Mouse (Mus musculus) megakaryocyte progenitor cell, adult 5-6 weeks (primary cell): ENCODE data around the gene Tmem30a. TPM values are rescaled to one million over a fixed set of nuclear protein-coding genes. Genes with fewer than 3 reads are reported as not detected.

Experiments
- ATAC-seq: replicated peaks from 2 replicates; pipeline ENCODE4 v1.8.0; 2016; ENCODE audit warnings: mild to moderate bottlenecking, moderate TSS enrichment, inconsistent platforms; ENCODE audit not compliant: poor library complexity
- total RNA-seq, 2 experiments: library from RNA; stranded (forward) in 1 of 2; stranded (reverse) in 1 of 2; fragments of 157-497, 149-512 nt in 1 of 2; fragments of 200-1000 nt in 1 of 2; gene quantifications; 2 replicates each; pipeline versions ENCODE4 v1.2.3 to v1.2.4; 2015 to 2017

The Tmem30a gene
- total RNA-seq, 2 experiments from 2014 or later: 77.2 to 78.9 TPM

DNA sequence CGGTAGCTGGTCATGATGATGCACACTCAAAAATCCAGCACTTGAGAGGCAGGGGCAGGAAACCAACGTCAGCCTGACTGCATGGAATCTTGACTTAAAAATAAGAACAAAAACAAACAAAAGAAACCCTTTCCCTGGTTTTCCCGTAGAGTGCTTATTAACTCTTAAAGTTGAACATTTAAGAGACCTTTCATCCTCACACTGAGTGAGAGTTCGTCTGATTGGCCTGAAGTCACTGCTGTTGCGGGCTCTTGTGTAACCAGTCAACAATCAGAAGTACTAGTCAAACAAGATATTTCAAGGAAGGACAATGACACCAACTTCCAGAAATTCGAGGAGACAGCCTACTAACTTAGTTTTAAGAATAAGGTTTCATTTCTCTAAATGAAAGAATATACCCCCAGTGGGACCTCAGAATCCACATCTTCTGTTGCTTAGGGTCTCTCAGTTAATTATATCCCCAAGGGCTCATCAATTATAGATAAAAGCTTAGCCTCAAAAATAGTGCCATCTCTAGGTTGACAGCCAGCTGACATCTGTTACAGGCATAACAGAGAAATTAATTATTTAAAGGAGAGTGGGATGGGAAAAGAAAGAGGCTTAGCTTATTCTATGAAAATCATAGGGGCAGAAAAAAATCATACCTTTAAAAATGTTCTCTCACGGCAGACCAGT lies 3.3 kb upstream of the Tmem30a start:
- ATAC-seq: no peak

DNA sequence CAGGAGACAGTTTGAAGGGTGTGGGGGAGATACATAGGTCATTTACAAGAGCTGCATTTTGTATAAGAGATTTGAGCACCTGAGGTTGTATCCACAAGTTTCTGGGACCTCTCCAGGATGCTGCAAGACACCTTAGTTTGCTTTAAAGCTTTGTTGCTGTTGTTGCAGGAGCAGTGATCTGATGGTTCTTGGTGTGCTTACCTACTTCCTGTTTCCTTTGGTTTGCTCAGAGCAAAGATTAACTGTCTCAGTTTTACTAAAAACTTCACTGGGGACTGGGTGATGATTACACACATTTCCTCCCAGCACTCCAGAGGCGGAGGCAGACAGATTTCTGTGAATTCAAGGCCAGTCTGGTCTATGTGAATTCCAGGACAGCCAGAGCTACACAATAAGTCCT lies 1.8 kb upstream of the Tmem30a start:
- peak; percentile 36 for ATAC-seq

DNA sequence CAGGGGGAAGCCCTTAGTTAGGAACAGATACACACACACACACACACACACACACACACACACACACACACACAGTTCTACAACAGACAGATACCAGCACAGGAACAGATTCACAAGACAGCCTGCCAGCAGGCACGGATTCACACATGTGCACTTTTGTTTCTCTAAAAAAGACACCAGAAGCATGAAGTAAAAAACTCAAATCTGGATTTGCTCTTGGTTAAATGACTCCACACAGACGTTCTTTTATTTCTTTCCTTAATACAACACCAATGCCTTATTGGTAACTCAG lies 7.6 kb downstream of the Tmem30a start:
- ATAC-seq: no peak

DNA sequence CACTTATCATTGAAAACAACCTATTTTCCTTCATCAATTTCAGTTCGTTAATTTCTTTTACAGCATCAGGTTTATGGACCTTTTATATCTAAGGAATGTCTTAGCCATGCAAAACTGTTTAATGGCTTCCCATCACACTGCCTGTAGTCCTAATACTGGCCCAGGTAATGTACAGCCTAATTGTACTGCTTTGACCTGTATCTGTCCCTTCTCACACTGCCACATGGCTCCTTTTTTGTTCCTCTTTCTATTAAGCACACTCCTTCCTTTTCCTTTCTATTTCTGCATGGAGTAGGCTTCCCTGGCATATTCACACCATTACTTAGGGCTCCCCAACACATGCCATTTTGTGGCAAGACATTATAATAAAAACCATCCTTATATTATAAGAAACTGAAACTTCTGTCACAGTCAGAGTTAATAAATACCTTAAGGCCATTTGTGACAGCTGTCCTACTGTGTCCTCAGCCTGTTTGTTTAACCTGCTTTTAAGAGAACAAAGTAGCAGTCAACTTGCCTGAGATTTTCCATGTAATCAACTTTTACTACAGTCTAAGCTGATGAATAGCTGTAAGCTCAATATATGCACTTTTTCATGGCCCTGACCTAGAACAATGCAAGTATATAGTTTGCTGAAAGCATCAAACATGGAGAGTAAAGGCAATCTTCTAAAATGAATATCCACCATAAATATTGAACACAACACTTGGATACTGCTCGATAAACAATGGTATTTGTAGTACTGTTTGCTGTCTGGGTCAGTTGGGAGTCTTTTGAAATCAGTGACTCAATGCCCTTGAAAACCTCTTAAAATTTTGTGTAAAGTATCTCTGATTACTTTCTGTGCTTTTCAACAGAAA lies 8.1 kb downstream of the Tmem30a start:
- ATAC-seq: peak; percentile 70

DNA sequence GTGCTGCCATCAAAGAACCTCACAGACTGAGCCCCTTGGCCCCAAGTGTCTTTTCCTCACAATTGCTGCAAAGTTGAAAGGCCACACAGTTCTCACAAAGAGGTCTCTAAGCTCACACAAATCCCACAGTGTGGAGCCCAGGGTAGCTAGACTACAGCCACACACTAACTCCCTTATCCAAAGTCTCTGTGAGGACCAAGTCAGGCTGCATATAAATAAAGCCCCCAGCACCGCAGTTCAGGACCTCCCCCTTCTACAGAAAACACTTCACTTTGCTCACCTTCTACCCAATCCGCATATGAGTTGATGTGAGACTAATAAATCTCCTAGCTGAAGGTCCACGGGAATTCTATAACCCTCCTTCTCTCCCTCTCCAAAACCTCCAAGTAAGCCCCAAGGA lies 8.9 kb downstream of the Tmem30a start:
- no peak for ATAC-seq

DNA sequence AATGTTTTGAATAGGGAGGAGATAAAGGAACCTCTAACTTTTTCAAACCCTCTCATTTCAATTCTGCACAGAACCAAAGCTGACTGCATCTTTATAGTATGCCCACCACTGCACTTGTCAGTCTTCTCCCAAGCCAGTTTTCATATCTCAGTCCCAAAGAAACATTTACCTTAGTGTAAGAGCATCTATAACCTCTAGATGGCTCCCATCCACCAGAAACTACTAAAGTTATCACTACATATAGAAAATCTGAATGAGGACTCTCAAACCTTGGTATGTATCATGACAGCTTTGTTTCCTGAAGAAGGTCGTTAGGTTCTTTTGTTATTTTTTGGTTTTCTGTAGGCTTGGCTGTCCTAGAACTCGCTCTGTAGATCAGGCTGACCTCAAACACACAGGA lies 14.0 kb downstream of the Tmem30a start:
- peak; percentile 72 for ATAC-seq

DNA sequence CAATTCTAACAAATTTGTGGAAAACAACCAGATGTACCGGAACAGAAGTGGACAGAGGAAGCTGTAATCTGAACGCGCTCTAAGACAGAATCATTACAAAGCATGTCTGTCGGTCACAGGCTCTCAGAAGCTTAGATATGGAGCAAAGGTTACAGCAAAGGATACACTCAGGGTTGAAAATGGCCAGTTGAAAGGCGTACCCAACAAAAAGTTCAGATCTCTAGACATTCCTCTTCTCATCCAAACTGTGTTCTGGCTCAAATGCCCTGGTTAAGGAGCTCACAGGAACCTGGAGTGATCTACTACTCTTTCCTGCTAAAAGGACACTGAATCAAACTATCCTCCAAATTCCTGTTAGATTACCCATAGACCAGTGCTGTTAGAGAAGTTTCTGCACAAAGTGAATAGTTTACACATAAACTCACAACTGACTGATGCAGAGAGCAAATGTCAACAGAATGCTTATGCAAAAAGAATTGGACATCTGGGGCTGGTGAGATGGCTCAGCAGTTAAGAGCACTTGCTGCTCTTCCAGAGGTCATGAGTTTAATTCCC lies 26.2 kb downstream of the Tmem30a start:
- ATAC-seq: no peak

DNA sequence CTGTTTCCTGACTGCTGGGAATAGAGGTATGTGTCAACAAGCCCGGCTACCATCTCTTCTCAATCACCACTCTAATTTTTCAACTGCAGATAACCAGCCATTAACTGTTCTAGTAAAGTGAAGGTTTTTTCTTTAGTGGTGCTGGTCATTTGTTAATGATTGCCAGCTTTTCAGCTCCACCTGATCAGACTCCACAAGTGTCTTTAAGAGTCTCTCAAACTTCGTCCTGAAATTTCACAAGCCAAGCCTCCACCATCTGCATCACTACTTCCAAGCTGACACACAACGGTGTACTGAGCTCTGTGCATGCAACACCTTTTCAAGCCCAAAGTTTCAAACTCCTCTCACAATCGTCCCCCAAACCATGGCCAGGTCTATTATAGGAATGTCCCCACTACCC lies 28.0 kb downstream of the Tmem30a start:
- ATAC-seq: no peak

DNA sequence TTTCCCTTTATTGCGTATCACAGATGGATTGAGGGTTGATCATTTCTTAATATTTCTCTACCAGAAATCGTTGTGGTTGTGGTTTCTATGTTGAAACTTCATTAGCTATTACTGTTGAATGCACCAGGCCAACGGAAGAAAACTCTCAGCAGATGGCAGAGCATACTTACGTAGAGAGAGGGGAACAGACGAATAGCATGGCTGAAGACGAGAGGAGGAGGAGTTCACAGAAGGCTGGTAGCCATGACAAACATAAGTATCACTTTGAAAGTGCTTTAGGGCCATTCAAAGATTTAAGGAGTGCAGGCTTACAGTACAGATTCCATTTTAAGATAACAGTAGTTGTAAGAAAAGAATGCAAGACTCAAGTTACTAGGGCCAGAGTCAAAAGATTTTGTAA lies 30.8 kb downstream of the Tmem30a start:
- peak; percentile 65 for ATAC-seq

DNA sequence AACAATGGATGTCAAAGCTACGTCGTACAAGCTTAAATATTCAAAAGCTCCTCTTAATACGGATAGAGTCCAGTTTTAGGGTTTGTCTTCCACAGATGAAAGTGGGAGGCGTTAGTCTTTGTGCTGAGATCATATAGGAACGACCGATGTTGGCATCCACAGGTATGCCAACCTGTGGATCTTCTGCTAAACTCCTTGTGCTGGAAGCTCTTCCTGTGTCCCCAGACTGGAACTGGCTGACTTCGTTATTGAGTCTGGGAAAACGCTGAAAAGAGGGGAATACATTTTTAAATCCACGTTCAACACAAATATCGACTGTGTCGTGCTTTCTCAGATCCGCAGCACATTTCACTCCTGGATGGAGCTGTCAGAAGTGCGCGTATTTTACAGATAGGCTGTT lies 33.2 kb downstream of the Tmem30a start:
- peak; percentile 5; the same call in 1 of the 2 replicates for ATAC-seq

DNA sequence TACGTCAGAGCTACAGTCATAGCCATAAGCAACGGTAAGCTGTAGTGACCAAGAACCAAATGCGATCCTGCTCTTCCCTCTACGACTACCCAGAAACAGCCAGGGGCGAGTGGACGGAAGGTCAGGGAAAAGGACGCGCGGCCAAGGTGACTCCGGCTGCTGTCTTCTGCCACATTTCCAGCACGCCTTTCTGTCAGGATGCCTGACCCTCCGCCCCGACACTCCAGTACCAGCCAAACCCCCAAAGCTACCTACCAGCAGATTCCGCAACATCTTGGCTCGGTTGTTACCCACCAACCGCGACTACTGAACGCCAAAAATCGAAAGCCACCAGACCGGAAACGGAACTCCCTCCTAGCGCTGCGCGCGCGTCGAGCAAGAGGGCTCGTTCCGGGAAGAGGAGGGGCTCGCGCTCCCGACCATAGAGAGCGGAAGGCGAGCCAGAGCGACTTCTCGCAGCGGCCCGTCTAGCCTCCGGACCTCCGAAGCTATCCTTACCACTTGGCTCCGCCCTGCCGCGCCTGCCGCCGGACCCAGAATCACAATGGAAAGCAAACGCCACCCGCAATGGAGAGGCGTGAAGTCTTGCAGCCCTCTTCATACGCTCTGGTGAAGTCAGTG lies 33.8 kb downstream of the Tmem30a start, which contains the start of gene Cox7a2:
Gene Cox7a2, minus strand, starts transcription at position 494 of the 621 bp plus-strand sequence.
- peak; percentile 92 for ATAC-seq

DNA sequence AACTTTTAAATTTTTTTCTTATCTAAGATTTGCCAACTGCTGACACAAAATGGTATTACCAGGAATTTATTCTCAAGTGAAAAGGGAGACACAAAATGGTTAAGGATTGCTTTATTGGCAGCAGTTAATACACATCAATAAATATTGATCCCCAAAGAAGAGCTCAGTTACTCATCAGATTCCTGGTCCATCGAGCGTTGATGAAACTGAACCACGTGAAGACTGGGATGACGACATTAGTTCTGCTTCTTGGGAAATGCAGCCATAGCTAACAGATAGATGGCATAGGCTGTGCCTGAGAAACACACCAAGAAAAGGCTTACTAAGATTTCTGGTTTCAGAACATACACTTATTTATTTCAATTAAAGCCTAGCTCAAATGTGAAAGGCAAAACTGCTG lies 38.0 kb downstream of the Tmem30a start:
- ATAC-seq: no peak

DNA sequence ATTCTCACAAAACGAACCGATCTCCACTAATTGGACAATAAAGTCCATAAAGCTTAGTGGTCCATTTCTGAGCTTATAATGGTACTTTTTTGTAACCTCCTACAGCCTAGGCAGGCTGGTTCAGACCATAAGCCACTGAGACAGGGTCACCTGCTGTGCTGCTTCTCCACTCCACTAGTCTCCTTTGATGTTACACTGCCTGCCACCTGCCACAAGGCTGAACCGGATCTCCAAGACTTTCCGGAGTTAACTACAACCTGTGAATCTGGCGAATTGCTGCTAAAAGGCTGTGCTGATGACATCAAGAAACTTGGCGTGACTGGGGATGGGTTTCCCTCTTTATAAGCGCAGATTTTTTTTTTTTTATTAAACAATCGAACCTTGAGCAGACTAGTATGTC lies 41.5 kb downstream of the Tmem30a start:
- ATAC-seq: no peak

DNA sequence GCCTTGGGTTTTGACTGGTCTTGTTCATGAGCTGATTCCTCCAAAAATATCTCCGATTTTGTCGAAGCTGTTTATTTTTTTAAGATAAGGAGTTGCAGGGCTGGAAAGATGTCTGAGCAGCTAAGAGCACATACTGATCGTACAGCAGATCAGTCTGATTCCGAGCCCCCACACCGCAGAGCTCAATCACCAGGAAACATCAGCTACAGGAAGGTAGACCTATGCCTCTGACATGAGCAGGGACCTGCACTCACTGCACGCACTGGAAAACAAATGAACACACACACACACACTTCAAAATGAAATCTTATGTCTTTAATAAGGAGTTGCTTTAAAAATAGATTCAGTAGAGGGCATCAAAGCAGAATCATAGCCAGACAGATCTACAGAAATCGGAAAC lies 42.6 kb downstream of the Tmem30a start:
- ATAC-seq: peak; percentile 44

DNA sequence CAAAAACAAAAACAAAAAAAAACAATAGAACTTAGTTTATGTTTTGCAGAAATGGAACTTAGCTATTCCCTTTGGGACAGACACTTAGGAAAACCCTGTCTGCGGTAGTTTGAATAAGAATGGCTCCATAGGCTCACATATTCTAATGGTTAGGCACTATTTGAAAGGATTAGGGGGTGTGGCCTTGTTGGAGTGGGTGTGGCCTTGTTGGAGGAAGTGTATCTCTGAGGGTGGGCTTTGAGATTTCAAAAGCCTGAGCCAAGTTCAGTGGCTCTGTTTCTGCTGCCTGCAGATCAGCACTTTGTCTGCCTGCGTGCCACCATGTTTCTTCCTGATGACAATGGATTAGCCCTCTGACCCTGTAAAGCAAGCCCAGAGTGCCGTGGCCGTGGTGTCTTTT lies 48.3 kb downstream of the Tmem30a start:
- ATAC-seq: no peak

DNA sequence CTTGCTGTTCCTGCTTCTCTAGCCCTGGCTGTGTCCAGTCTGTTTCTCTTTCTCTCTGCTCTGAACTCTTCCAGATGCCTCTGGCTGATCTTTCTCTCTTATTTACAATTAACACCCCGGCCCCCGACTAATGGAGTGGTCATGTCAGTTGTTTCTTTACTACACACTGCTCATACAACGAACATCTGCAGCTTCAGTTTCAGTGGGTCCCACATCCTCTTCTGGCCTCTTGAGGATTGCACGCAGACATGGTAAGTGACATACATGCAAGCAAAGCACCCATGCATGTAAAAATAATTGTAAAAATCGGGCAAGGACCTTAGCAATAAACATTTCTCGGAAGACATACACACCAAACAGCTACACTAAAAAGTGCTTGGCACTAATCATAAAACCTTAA lies 57.7 kb downstream of the Tmem30a start:
- no peak for ATAC-seq

DNA sequence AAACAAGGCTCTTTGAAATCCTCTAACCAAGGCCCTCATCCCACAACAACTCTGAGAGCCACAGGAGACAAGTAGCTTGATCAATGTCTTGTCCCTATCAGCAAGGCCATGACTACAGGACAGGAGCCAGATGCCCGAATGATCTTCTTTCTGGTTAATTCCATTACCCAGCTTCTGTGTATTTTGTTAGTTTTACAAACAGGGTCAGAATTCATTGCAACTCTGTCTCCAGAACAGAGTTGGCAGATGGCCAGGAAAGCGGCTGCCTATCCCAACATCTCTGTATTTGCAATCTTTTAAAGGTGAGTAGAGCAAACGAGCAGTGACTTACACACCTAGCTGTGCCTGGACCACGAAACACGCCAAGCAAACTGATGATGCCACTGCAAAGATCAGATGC lies 63.0 kb downstream of the Tmem30a start:
- ATAC-seq: no peak

DNA sequence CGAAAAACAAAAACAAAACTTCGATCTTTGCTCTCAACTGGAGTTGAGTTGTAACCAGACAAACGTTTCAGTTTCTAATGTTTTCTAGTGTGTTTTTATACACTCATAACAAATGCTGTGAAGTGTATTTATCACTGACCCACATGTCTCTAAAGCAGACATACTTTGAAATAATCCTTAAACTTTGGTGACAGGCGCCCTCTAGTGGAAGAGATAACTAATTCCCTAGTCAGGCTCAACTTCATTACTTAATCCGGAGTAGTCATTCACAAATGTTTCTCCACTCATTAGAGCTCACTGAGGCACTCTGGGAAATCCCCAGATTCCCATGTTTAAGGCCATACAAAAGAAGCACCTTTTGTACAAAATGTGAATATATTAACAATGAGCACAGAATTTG lies 70.2 kb downstream of the Tmem30a start:
- ATAC-seq: peak; percentile 66

DNA sequence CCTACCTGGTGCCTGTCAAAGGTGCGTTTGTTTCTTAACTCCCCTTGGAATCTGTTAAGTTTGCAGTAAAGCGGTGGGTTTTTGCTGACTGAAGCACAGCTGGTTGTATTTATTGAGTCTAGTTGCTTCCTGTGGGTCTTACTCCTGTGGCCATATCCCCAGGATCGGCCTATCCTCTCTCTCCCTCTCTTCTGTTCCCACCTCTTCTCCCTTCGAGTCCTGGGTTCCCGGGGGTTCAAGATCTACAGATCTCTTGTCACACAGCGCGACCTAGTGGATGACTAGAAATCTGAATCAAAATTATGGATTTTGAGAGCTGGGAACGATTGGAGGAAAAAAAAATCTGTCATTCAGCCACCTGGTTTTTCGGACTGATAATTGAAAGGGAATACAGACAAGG lies 72.3 kb downstream of the Tmem30a start:
- peak; percentile 56; the same call in 1 of the 2 replicates for ATAC-seq

DNA sequence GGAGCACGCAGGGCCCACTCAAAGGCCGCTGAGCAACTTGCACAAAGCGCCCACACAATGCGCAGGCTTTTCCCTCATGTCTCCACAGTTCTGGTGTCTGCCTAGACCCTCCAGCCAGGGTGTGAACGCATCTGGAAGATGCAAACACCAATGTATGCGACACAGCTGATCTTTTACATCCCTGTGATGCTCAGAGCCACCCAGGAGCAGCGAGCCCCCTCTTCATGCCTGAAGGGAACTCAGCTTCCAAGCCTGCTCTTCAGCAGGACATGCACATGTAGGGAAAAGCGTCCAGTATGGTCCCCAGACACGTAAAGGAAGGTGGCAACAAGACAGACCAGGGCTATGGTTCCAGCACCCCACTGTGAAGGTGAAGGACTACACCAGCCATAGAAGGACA lies 73.2 kb downstream of the Tmem30a start:
- no peak for ATAC-seq

DNA sequence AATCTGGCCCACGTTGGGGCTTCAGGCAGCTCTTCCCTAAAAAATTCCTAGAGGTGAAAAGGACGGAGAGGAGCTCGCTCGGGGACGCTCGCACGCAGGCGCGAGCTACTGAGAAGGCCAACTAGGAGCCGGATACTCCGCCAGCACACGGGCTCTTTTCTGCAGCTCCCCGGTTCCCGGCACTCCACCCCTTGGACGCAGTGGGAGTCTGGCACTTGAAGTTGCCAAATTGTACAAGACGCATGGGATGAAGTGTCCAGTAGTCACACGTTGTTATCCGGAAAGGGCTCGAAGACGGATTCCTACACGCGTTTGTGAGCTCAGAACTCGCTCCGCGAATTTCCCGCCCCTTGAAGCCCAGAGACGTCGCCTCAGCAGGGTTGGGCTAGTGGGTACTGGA lies 73.9 kb downstream of the Tmem30a start:
- no peak for ATAC-seq
